Mouse (Mus musculus): ENCODE measurements around the gene Ncoa7.

DNA sequence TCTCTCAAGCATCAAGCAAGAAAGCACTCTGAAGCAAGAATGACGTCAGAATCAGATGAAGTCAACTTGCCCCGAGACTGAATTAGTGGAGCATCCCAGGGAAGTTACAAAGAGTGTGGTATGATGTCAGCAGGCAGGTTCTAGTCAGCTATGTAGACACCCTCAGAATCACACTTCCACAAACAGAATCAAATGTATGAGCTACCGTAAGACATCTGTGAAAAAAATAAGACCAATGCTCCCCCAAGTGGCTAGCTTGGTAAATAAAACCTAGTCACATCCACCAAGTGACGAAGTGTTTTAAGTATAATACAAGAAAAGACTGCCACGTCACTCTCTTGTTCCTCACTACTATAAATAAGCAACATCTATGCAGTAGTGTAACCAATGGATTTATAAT, 216.1 kb downstream of the Ncoa7 start:
- TF ChIP-seq POLR2A (IDR thresholded peaks at IDR 0.05; ENCODE audit: control insufficient read depth, low read depth, low read length) (no peak), CTCF (IDR thresholded peaks at IDR 0.05; ENCODE audit: control insufficient read depth, insufficient read depth, insufficient replicate concordance, low read depth, low read length) (no peak)

Data from testis, adult 2 months (tissue).